Mouse (Mus musculus) C2C12 (cell line): ENCODE measurements around the gene Kremen1. TPM values are rescaled to one million over a fixed set of nuclear protein-coding genes. Genes with fewer than 3 reads are reported as not detected.

ENCODE experiments used
- H3K27me3 ChIP-seq: one replicate; pipeline ENCODE4 v1.6.1; 2011; ENCODE audit not compliant: control insufficient read depth, insufficient read depth, insufficient read length
- H3K36me3 ChIP-seq: one replicate; pipeline ENCODE4 v1.6.1; 2011; ENCODE audit not compliant: control insufficient read depth, insufficient read depth
- H3K4me3 ChIP-seq: one replicate; pipeline ENCODE4 v1.5.1; 2011; ENCODE audit warnings: mild to moderate bottlenecking, control low read depth; ENCODE audit not compliant: poor library complexity, insufficient read depth, severe bottlenecking
- H3K79me2 ChIP-seq: one replicate; pipeline ENCODE4 v1.6.1; 2011; ENCODE audit not compliant: control insufficient read depth, insufficient read depth
- H3K79me3 ChIP-seq: one replicate; pipeline ENCODE4 v1.6.1; 2011; ENCODE audit warnings: low read depth, control low read depth
- H3ac ChIP-seq: one replicate; pipeline ENCODE3; 2011; ENCODE audit warnings: low read depth; ENCODE audit not compliant: control insufficient read depth, insufficient read length
- CEBPB ChIP-seq: IDR thresholded peaks from one replicate; pipeline ENCODE4 v1.6.1; 2011; ENCODE audit warnings: low read depth, mild to moderate bottlenecking, control low read depth, moderate library complexity
- CTCF ChIP-seq: IDR thresholded peaks from one replicate; pipeline ENCODE4 v1.5.1; 2011; ENCODE audit not compliant: control insufficient read depth, insufficient read depth, insufficient read length
- FOSL1 ChIP-seq: IDR thresholded peaks from one replicate; pipeline ENCODE4 v1.8.0; 2011; ENCODE audit warnings: mild to moderate bottlenecking, low read length; ENCODE audit not compliant: poor library complexity, insufficient read depth, severe bottlenecking
- MAX ChIP-seq: IDR thresholded peaks from one replicate; pipeline ENCODE4 v1.6.1; 2011; ENCODE audit warnings: mild to moderate bottlenecking, control low read depth
- MYOD1 ChIP-seq: IDR thresholded peaks from one replicate; pipeline ENCODE4 v1.6.1; 2011; ENCODE audit warnings: low read depth; ENCODE audit not compliant: control insufficient read depth, insufficient read length
- MYOG ChIP-seq: IDR thresholded peaks from one replicate; pipeline ENCODE4 v1.6.1; 2011; ENCODE audit not compliant: control insufficient read depth, insufficient read length; ENCODE audit errors: extremely low read depth
- USF1 ChIP-seq: IDR thresholded peaks from one replicate; pipeline ENCODE4 v1.6.1; 2011; ENCODE audit warnings: low read depth, mild to moderate bottlenecking, control low read depth, moderate library complexity
- long read RNA-seq, 2 experiments: library from polyadenylated mRNA; unstranded; transcript quantifications; one replicate each; pipeline ENCODE4 v2.0.0; 2019 to 2020
- polyA plus RNA-seq: library from polyadenylated mRNA; unstranded; fragments of >200 nt; fragmentation: generic; extraction: Trizol; gene quantifications from one replicate; pipeline ENCODE4 v1.2.1, GENCODE M21; 2012; ENCODE audit warnings: missing spikeins

Kremen1 gene
- 43.5 TPM for polyA plus RNA-seq
- long read RNA-seq, experiment 1, full-length matches to known transcripts, result 8 of 42 reads
- long read RNA-seq, experiment 1, partial matches to known transcripts, result 4 of 42 reads
- long read RNA-seq, experiment 1, other reads (novel, unspliced or antisense), result 30 of 42 reads
- long read RNA-seq, experiment 2, full-length matches to known transcripts, result 284 of 373 reads
- long read RNA-seq, experiment 2, partial matches to known transcripts, result 50 of 373 reads
- long read RNA-seq, experiment 2, other reads (novel, unspliced or antisense), result 39 of 373 reads

GRCm38 (mm10) chr11:5261508-5262392, at the start of gene Kremen1:
TSS of gene Kremen1 (minus strand) at chr11:5261558.
- TF ChIP-seq USF1, result no peak
- no peak for TF ChIP-seq MYOD1
- no peak for TF ChIP-seq CEBPB
- peak; percentile 42 for TF ChIP-seq MAX
- TF ChIP-seq FOSL1, result no peak
- no peak for TF ChIP-seq MYOG
- no peak for TF ChIP-seq CTCF

GRCm38 (mm10) chr11:5307024-5307905, 45.9 kb upstream of the Kremen1 start:
- no peak overlapping the region for H3ac ChIP-seq
- no peaks in the 10 kb centered on the region for H3K79me3 ChIP-seq
- H3K4me3 ChIP-seq, result no peak overlapping the region
- TF ChIP-seq FOSL1, result no peak
- TF ChIP-seq MAX, result no peak
- no peak for TF ChIP-seq MYOD1
- TF ChIP-seq MYOG, result no peak
- TF ChIP-seq USF1, result no peak
- TF ChIP-seq CTCF, result no peak
- TF ChIP-seq CEBPB, result no peak
- H3K79me2 ChIP-seq, result no peaks in the 10 kb centered on the region
- H3K36me3 ChIP-seq, result no peaks in the 10 kb centered on the region
- H3K27me3 ChIP-seq, result no peaks in the 10 kb centered on the region

More at GRCm38 (mm10) chr11:5261508-5262392, at the start of gene Kremen1:
- H3K79me3 ChIP-seq, result peaks cover 13% of the 10 kb centered on the region
- no peaks in the 10 kb centered on the region for H3K36me3 ChIP-seq
- H3K27me3 ChIP-seq, result no peaks in the 10 kb centered on the region
- H3ac ChIP-seq, result peak within 1 kb of the TSS; percentile 76
- peaks cover 40% of the 10 kb centered on the region for H3K79me2 ChIP-seq
- H3K4me3 ChIP-seq, result peak within 1 kb of the TSS; percentile 69

GRCm38 (mm10) chr11:5306017-5306416, 44.7 kb upstream of the Kremen1 start:
- no peaks in the 10 kb centered on the region for H3K79me2 ChIP-seq
- TF ChIP-seq MAX (no peak), FOSL1 (no peak), MYOD1 (no peak), USF1 (no peak), CEBPB (no peak), CTCF (no peak), MYOG (no peak)
- no peak overlapping the region for H3K4me3 ChIP-seq
- H3K27me3 ChIP-seq, result no peaks in the 10 kb centered on the region
- H3K79me3 ChIP-seq, result no peaks in the 10 kb centered on the region
- H3K36me3 ChIP-seq, result no peaks in the 10 kb centered on the region
- no peak overlapping the region for H3ac ChIP-seq

- Histone ChIP-seq H3ac (no peak overlapping the region), H3K79me3 (no peaks in the 10 kb centered on the region), H3K36me3 (no peaks in the 10 kb centered on the region), H3K4me3 (no peak overlapping the region), H3K27me3 (no peaks in the 10 kb centered on the region), H3K79me2 (no peaks in the 10 kb centered on the region)
- TF ChIP-seq MAX, result no peak
- TF ChIP-seq MYOG, result no peak
- no peak for TF ChIP-seq CEBPB
- no peak for TF ChIP-seq FOSL1
Measured at GRCm38 (mm10) chr11:5304526-5304925, 43.2 kb upstream of the Kremen1 start.

GRCm38 (mm10) chr11:5298007-5298372, 36.6 kb upstream of the Kremen1 start:
- TF ChIP-seq MYOD1 (no peak), CTCF (no peak), USF1 (no peak), CEBPB (no peak), MAX (no peak), FOSL1 (no peak), MYOG (no peak)
- Histone ChIP-seq H3ac (no peak overlapping the region), H3K79me3 (peaks cover 2% of the 10 kb centered on the region), H3K36me3 (no peaks in the 10 kb centered on the region), H3K4me3 (no peak overlapping the region), H3K27me3 (no peaks in the 10 kb centered on the region), H3K79me2 (peaks cover 23% of the 10 kb centered on the region)
